Mouse (Mus musculus) regulatory T cell (primary cell): ENCODE data around the gene G0s2.
"Not testable (repeated sequence)": the region's sequence is repeated elsewhere in the genome, so short reads cannot be mapped to it uniquely, and the experiment has no call there.

Experiments
- in situ Hi-C: fragments of 300-600 bp; cut with MboI, MseI; formaldehyde crosslinking; loops from one replicate; pipeline ENCODE4 v1.15.1; 2025; ENCODE audit warnings: high pct_unique_total_duplicates

G0s2 gene

GRCm38 (mm10) chr1:193255032-193255431 lies 18.0 kb downstream of the G0s2 start:
- in situ Hi-C loops: no loop called here

- in situ Hi-C loops: not testable (repeated sequence)
These were observed 19.1 kb downstream of the G0s2 start for GRCm38 (mm10) chr1:193253895-193254294.

DNA sequence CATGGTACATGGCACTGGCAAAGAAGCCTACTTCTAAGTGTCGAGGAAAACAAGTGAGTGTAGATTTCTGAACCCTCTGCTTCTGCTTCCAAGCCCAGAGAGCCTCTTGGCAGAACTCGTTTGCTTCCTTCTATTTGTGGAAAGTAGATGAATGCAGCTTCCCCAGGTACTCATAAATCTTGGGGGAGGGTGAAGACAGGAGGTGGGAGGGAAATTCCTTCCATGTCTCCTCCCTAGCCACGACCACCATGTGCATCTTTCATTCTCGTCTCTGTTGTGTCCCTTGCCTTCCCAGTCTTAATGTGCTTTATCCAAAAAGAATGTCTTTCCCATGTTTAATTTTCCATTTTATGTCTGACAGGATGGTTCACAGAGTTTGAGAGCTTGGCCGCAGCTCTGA lies 20.4 kb downstream of the G0s2 start:
- in situ Hi-C loops: no loop called here

DNA sequence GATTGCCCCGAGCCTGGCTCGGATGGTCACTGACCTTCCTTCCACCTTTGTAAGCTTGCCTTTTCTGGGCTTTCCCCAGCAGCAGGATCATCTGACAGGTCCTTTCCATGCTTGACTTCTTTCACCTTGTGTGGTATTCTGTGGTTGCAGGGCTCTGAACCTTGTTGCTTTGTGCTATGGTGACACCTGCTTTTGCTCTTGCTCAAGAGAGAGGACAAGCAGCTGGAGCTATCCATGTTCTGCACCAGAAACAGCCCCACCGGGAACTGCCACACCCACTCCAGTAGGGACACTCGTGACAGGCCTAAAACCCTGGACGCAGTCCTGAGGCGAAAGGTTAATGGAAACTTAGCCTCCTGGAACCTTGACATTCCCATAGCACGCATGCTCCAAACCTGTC lies 21.6 kb downstream of the G0s2 start:
- in situ Hi-C loops: no loop called here

DNA sequence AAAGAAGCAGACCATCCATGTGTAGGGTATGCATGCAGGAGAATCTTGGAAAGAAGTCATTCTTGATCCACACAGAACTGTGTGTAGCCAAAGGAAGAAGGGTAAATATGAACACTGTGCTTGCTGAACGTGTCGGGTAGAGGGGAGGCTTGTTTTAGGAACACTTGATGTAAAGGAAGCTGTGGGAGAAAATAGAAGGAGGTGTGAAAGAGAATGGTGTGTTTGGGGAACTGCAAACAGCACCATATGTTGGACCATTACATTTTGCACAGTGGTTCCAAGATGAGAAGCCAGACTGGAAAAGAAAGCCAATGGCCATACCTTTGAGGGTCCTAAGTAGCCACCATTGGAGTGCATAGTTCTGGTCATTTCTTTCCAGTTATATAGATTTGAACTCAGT lies 23.0 kb downstream of the G0s2 start:
- in situ Hi-C loops: no loop called here

- in situ Hi-C loops: no loop called here
These were observed 28.8 kb downstream of the G0s2 start for GRCm38 (mm10) chr1:193244235-193244634.

DNA sequence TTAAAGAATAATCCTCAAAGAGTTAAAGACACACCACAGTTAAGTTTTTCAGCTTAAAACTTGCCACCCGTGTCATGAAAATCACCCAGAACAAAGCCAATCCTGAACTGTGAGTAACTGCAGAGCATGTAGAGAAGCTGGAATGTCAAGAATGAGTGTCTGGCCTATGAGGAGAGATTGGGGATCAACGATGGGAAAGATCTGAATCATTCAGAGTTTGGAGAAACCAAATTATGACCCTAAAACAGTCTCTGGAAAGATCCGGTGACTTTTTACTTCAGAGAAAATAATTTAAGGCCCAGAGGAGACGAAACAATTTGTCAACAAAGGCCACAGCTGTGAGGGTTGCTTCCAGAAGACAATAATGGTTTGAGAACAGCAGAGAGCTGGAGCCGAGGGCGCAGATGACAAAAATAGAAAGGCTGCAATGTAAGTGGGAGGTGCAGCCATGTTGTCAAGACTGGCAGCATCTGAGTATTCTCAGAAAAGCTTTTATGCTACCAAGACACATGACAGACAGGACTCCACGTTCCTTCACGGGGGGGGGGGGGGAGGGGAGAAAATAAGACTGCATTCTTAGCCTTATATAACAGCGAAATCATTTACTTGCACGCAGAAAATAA lies 29.3 kb downstream of the G0s2 start:
- in situ Hi-C loops: no loop called here

DNA sequence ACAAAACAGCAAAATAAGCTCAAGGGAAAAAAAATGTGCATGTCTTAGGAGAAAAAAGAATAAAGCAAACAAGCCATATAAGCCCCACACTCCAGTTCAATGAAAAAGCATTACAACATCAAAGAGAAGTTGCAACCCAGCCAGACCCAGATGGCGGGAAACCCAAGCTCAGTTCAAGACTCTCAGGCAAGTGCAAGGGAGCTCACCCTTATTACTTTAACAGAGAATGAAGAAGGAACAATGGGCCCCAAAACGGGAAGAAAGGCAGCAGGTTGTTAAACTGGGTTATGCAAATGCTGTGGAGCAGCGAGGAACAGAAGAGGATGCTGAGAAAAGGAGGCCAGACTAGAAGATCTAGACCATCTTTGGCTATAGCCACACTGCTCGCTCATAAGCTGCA lies 30.2 kb downstream of the G0s2 start:
- in situ Hi-C loops: no loop called here

GRCm38 (mm10) chr1:193242238-193242637 lies 30.8 kb downstream of the G0s2 start:
- in situ Hi-C loops: no loop called here

GRCm38 (mm10) chr1:193241436-193241835 lies 31.6 kb downstream of the G0s2 start:
- in situ Hi-C loops: no loop called here

- in situ Hi-C loops: no loop called here
These were observed 34.6 kb downstream of the G0s2 start for GRCm38 (mm10) chr1:193238426-193238825.

GRCm38 (mm10) chr1:193234930-193235329 lies 38.1 kb downstream of the G0s2 start:
- in situ Hi-C loops: no loop called here

- in situ Hi-C loops: no loop called here
These were observed 38.8 kb downstream of the G0s2 start for GRCm38 (mm10) chr1:193234130-193234645.

DNA sequence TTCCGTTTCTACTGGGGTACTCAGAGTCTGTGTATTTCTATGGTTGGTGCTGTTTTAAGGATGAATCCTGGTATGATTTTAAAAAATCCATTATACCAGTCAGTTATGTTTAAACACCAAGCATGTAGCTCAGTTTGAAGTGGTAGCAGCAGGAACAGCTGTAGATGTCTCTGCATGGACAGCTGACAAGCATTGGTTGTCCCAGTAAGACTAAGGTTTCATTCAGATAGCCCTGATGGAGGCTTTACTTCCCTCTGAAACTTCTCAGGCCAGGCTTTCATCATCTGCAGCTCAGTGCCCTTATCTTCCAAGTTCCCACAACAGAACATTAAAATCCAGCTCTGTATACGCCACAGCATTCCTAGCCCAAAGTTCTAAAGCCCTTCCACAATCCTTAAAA lies 40.3 kb downstream of the G0s2 start:
- in situ Hi-C loops: no loop called here

DNA sequence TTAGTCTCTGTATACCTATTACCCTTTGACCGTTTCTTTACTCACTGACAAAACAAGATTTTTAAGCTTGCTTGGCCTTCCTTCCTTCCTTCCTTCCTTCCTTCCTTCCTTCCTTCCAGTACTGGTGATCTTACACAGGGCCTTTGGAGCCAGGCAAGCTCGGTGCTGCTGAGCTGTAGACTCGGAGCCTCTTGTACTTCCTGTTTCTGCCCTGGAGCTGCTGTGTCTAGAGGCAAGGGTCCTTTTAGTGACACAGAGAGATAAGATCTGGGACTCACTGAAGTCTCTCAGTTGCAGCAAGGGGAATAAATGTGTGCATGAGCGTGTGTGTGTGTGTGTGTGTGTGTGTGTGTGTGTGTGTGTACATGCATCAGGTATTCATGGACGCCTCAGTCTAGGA lies 42.1 kb downstream of the G0s2 start:
- in situ Hi-C loops: no loop called here

- in situ Hi-C loops: no loop called here
These were observed 42.5 kb downstream of the G0s2 start for GRCm38 (mm10) chr1:193230531-193230930.

DNA sequence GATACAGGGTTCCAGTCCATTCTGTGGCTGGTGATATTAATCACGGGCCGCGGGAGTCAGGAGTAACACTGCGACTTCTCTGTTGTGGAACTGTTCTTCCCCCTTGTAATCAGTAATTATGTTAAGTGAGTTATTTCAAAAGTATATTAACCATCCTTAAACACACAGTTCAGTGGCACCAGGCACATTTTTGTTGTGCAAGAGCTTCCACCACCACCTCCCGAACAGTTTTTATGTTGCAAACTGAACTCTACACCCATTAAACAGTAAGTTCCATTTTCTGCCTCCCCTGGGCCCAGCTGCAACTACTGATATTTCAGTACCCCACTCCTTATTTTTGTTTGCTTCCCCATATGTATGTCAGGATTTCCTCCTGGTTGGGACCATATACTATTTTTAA lies 43.4 kb downstream of the G0s2 start:
- in situ Hi-C loops: loop anchor here (10.0 kb wide), 1 partner anchor 465 kb away; no protein-coding TSS in a partner anchor

- in situ Hi-C loops: loop anchor here (10.0 kb wide), 1 partner anchor 467 kb away; no protein-coding TSS in a partner anchor
These were observed 45.5 kb downstream of the G0s2 start for GRCm38 (mm10) chr1:193227537-193227936.

- in situ Hi-C loops: loop anchor here (10.0 kb wide), 1 partner anchor 468 kb away; no protein-coding TSS in a partner anchor
These were observed 46.1 kb downstream of the G0s2 start for GRCm38 (mm10) chr1:193226724-193227522.

DNA sequence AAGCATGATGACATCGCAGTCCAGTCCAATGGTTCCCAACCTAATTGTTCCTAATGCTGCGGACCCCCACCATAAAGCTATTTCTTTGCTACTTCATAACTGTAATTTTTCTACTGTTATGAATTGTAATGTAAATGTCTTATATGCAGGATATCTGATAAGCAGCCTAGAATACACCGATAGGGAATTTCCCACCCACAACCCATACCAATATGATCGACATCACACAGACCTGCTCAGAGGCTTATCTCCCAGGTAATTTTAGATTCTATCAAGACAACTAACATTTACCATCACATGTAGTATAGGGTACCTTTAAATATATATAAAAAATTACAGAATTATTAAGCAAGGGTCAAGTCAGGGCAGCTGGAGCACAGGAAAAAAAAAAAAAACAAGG lies 46.9 kb downstream of the G0s2 start:
- in situ Hi-C loops: loop anchor here (10.0 kb wide), 1 partner anchor 469 kb away; no protein-coding TSS in a partner anchor

DNA sequence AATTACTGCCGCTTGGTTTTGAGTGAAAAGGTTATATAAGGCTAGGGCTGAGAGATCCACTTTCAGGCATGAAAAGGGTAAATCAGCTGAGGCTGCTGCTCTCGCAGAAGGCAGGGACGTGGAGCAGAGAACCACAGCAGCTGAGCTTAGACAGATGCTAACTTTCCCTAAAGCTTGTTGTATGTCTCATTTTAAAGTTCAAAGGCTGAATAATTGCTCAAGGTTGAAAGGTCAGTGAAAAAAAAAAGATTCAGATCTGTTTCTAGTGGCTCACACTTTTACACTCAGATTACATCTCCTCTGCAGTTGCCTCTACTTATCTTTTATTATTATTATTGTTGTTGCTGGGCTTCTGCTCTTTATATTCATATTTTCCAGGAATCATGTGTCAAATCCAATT lies 47.5 kb downstream of the G0s2 start:
- in situ Hi-C loops: loop anchor here (10.0 kb wide), 1 partner anchor 469 kb away; no protein-coding TSS in a partner anchor
